Mouse (Mus musculus) liver, adult (tissue): ENCODE measurements around the gene Ly6c2.
"Not testable (repeated sequence)": the region's sequence is repeated elsewhere in the genome, so short reads cannot be mapped to it uniquely, and the experiment has no call there.

Experiments
- GATA4 ChIP-seq: IDR thresholded peaks from 2 replicates; pipeline ENCODE4 v1.6.1; 2014; ENCODE audit warnings: mild to moderate bottlenecking, low read length; ENCODE audit not compliant: insufficient replicate concordance

The Ly6c2 gene

DNA sequence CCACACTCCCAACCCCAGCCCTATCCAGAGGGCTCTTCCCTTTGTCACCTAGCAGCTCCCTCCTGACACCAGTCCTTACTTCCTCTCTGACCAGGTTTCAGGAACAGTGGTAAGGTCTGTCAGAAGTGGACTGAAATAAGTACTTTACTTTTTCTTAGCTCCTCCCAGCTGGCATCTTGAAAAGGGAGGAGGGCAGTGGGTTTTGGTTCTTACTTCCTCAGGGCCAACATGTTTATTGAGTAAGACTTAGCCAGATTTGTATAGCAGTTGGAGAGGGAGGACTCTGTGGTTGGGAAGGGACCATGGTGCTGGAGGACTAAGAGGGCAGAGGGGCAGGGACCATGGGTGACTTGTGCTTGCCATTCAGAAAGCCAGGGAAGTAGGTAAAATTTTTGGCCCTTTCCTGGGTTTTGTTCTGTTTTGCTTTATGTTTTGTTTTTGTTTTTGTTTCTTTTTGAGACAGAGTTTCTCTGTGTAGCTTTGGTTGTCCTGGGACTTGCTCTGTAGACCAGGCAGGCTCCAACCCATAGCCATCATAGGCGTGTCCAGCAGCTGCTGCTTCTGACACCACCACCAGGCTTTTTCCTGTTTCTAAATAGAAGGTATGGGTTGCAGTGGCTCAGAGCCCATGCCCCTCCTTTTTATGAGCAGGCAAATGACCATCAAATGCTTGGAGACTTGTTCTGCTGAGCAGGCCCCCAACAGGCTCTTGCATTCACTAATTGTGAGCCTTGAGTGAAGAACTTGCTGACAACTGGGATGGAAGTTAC, at the start of gene Ly6c2:
TSS of gene Ly6c2 (minus strand) at position 110 of the 770 bp plus-strand sequence.
- not testable (repeated sequence) for TF ChIP-seq GATA4

DNA sequence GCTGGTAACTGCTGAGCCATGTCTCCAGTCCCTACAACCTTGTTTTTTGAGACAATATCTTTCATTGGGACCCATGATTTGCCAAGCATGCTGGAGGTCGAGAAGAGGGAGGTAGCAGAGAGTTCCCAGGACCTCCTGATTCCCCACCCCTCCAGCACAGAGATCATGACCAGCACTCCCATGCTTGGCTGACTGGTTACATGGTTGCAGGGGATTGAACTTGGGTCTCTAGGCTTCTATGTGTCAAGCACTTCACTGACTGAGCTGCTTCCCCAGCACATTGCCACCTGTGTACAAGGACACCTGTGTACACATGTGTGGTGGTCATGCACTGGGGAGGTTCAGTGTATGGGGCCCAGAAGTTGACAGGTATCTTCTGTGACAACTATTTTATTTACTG, 45.9 kb upstream of the Ly6c2 start:
- no peak for TF ChIP-seq GATA4

DNA sequence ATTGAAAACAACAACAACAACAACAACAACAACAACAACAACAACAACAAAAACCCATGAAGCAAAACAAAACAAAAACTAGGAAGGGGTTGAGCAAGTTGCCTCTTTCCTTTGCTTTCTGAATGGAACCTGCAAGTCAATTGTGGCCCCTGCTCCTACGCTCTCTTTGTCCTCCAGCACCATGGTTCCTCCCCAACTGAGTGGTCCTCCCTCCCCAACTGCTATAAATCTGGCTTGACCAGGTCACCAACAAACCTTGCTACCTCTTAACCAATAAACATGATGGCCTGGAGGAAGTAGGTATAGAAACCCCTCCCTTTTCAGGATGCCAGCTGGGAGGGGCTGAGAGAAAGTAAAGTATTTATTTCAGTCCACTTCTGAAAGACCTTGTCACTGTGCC, 43.2 kb upstream of the Ly6c2 start, which contains the start of gene Ly6g:
TSS of gene Ly6g (plus strand) at position 301 of the 400 bp plus-strand sequence.
- no peak for TF ChIP-seq GATA4

DNA sequence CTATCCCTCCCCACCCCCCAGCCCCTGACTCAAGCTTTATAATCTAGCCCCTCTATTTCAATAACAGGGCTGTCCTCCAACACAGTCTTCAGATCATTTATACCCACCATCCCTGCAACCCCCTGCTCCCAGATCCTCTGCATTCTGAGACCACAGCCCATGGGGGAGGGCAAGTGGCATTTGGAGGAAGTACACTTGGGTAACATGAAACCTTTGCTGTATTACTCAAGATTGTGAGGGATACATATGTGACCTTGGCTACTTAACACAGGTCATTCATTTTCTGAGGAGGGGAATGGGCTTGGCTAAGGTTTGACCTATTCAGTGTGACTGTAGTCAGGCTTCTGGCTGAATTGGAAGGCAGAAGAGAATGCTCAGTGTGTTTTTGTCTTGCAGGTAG, 41.3 kb upstream of the Ly6c2 start:
- TF ChIP-seq GATA4: no peak

DNA sequence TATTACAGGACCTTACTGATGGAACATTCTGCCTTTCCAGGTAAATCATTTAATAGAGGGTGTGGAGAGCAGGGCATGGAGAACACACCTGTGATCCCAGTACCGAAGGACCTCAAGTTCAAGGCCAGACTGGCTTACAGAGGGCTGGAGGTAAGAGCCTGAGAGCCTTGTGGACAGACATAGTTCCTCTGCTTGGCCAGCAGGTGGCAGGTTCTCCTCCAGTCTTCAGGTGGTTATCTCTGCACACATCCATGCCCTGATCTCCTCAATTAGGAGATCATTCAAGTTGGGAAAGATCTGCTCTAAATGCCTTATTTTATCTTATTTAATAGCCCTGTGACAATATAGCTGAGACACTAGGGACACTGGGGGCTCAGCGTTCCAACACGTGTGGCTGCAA, 32.0 kb upstream of the Ly6c2 start:
- no peak for TF ChIP-seq GATA4

DNA sequence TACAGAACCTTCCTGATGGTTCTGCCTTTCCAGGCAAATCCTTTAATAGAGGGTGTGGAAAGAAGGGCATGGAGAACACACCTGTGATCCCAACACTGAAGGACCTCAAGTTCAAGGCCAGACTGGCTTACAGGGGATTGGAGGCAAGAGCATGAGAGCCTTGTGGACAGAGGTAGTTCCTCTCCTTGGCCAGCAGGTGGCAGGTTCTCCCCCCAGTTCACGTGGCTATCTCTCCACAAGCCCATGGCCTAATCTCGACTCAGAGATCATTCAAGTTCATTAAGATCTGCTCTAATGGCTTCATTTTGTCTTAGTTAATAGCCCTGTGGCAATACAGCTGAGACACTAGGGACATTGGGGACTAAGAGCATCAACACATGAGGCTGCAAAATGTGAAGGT, 8.3 kb upstream of the Ly6c2 start:
- no peak for TF ChIP-seq GATA4

DNA sequence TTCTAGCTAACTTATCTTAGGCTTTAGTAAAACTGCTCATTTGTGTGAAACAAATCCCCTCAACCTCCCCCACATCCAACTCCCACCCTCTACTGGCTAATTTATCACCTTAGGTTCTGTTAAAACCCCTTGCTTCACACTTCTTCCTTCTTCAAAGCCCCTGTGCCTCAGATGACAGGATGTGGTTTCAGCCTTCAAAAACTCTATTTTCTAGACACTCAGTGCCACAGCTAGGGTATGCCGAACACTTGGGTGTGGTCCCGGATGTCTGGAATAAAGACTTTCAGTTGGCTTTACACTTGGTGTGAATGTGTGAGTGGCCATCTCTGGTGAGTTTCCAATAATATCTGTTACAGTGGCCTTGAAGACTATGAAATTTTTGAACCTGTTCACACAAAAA, 4.8 kb upstream of the Ly6c2 start:
- TF ChIP-seq GATA4: no peak

DNA sequence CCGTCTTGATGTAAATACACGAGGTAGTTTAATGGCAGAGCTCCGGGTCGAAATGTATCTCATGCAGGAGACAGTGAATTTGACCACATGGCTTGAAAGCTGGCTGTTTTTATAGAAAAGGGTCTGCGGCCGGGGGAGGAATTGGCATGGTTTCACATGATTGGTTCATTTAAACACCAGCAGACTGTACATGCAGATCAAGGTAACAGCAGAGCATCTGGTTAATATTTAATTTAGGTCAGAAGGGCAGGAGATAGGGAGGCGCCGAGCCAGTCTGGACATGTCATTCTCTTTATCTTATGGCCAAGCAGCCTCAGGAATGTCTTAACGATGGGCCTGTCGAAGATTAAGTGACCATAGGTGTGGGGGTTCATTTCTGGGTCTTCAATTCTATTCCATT, 12.5 kb downstream of the Ly6c2 start:
- peak; percentile 33; the same call in 1 of the 2 replicates for TF ChIP-seq GATA4

DNA sequence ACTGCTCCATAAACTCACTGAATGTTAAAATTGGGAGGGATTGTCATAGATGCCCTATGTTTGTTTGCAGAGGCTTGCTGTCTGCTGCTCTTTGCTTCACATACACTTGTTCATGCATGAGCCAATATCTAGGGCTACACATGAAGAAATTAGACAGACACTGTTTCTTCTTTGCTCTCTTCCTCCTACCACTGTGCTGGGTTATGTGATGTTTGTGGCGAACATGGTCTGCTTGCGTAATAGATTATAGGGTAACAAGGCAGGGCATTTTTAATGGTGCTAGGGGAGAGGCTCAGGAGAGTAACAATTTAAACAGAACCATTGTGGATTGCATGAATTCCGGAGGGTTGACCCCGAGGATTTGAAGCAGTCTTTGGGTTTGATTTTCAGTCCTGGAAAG, 41.8 kb downstream of the Ly6c2 start:
- TF ChIP-seq GATA4: no peak

DNA sequence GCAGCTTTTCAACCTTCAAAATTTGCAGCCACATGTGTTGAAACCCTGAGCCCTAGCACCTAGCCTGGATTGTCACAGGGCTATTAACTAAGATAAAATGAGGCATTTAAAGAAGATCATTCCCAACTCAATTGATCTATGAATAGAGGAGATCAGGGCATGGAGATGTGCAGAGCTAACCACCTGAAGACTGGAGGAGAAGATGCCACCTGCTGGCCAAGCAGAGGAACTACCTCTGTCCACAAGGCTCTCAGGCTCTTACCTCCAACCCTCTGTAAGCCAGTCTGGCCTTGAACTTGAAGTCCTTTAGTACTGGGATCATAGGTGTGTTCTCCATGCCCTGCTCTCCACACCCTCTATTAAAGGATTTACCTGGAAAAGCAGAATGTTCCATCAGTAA, 51.3 kb downstream of the Ly6c2 start:
- no peak for TF ChIP-seq GATA4
